Mouse (Mus musculus) urinary bladder, postnatal 4 days (tissue): ENCODE measurements around the gene Tas2r102.

ENCODE experiments used
- DNase-seq, 2 experiments: peaks; one replicate each; pipeline ENCODE4 v3.0.0; 2021 to 2022; ENCODE audit warnings: low spot score in 2 of 2

The Tas2r102 gene

GRCm38 (mm10) chr6:132761831-132762230, at the start of gene Tas2r102:
Gene Tas2r102, plus strand, starts transcription at chr6:132762131.
- DNase-seq, result no peak

- no peak for DNase-seq
Observed at GRCm38 (mm10) chr6:132737935-132738334, 24.0 kb upstream of the Tas2r102 start, which contains the start of gene Tas2r115. Gene Tas2r115, minus strand, starts transcription at chr6:132738035.

GRCm38 (mm10) chr6:132750206-132750605, 11.7 kb upstream of the Tas2r102 start:
- DNase-seq, result no peak

GRCm38 (mm10) chr6:132754430-132754829, 7.5 kb upstream of the Tas2r102 start, which contains the start of gene Tas2r124:
Gene Tas2r124, plus strand, starts transcription at chr6:132754730.
- no peak for DNase-seq

GRCm38 (mm10) chr6:132778062-132778461, 16.1 kb downstream of the Tas2r102 start, which contains the start of gene Tas2r136:
Gene Tas2r136, minus strand, starts transcription at chr6:132778162.
- no peak for DNase-seq

DNA sequence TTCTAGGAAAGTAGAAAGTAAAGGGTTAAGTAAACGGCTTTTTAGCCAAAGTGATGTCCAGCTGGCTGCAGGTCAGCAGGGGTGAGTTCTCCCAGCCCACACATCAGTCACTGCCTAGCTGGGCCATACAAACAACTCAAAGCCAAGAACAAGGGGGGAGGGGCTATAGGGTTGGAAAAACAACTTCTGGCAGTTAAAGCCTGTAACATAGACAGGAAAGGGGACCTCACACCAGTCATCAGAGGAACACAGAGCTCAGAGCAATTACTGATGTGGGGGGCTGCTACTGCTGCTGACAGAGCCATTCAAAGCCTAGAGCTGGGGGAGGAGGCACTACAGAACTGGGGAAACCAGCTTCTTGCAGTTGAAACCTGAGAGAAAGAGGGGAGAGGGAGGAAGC, 33.5 kb downstream of the Tas2r102 start:
- DNase-seq, result no peak

GRCm38 (mm10) chr6:132802518-132802917, 40.6 kb downstream of the Tas2r102 start, which contains the start of gene Tas2r117:
Gene Tas2r117, plus strand, starts transcription at chr6:132802818.
- DNase-seq, result no peak
